Mouse (Mus musculus) embryonic facial prominence, embryonic 14.5 days (tissue): ENCODE data around the gene Syt16. TPM values are rescaled to one million over a fixed set of nuclear protein-coding genes. Genes with fewer than 3 reads are reported as not detected.
A peak's percentile ranks its signal among the peaks of the same experiment; 100 is the strongest.

Experiments used
- ATAC-seq: fragments of 200-750 bp; cut with Nextera tagmentation; 2 replicates; pipeline ENCODE4 v1.8.0; 2017; ENCODE audit warnings: low read depth, moderate number of reproducible peaks, moderate TSS enrichment
- DNase-seq: peaks from one replicate; pipeline ENCODE4 v3.0.0-alpha.2; 2015; ENCODE audit warnings: low spot score
- H3K27ac ChIP-seq: fragments of 300-500 bp; sonication (generic); replicated peaks from 2 replicates; pipeline ENCODE4 v1.5.1; 2014; ENCODE audit warnings: low read depth, mild to moderate bottlenecking, low read length, moderate library complexity
- H3K27me3 ChIP-seq: fragments of 300-500 bp; sonication (generic); replicated peaks from 2 replicates; pipeline ENCODE4 v1.6.1; 2014; ENCODE audit warnings: low read length; ENCODE audit not compliant: control insufficient read depth, insufficient read depth
- H3K36me3 ChIP-seq: fragments of 300-500 bp; sonication (generic); 2 replicates; pipeline ENCODE4 v1.6.1; 2014; ENCODE audit warnings: low read length, mixed read lengths; ENCODE audit not compliant: control insufficient read depth, insufficient read depth
- H3K4me1 ChIP-seq: fragments of 300-500 bp; sonication (generic); 2 replicates; pipeline ENCODE4 v1.6.1; 2014; ENCODE audit warnings: antibody characterized with exemption, low read length; ENCODE audit not compliant: control insufficient read depth, insufficient read depth
- H3K4me2 ChIP-seq: fragments of 300-500 bp; sonication (generic); 2 replicates; pipeline ENCODE4 v1.6.1; 2014; ENCODE audit warnings: low read depth, mild to moderate bottlenecking, low read length, moderate library complexity, mixed read lengths
- H3K4me3 ChIP-seq: fragments of 300-500 bp; sonication (generic); 2 replicates; pipeline ENCODE4 v1.5.1; 2014; ENCODE audit warnings: low read depth, mild to moderate bottlenecking, low read length
- H3K9ac ChIP-seq: fragments of 300-500 bp; sonication (generic); 2 replicates; pipeline ENCODE4 v1.6.1; 2014; ENCODE audit warnings: low read depth, mild to moderate bottlenecking, low read length, moderate library complexity, mixed read lengths
- H3K9me3 ChIP-seq: fragments of 300-500 bp; sonication (generic); 2 replicates; pipeline ENCODE4 v1.6.1; 2016; ENCODE audit warnings: low read length; ENCODE audit not compliant: control insufficient read depth
- WGBS: fragments of 180-500 bp; shearing (Covaris S2); extraction: QIAGEN DNeasy Blood & Tissue Kit; methylation state at CpG from one replicate; pipeline ENCODE4 v1.1.7; 2014; 5-methylcytosine and 5-hydroxymethylcytosine counted together
- polyA plus RNA-seq: library from polyadenylated mRNA; unstranded; fragments of >200 nt; fragmentation: Nextera tagmentation; extraction: Ambion mirVana; gene quantifications from 2 replicates; pipeline ENCODE4 v1.2.1, GENCODE M21; 2014

Syt16 gene
- polyA plus RNA-seq, 1 experiment from 2014 or later: 5.5 TPM

GRCm38 (mm10) chr12:74303418-74304294 lies 306.2 kb downstream of the Syt16 start:
- ATAC-seq (0 out of 2 replicates have a peak, but pooled peaks have one; percentile 62), DNase-seq (no peak)
- Histone ChIP-seq H3K36me3 (no peaks in the 10 kb centered on the region), H3K9ac (no peak overlapping the region), H3K9me3 (no peaks in the 10 kb centered on the region), H3K27me3 (no peaks in the 10 kb centered on the region), H3K4me1 (no peaks in the 10 kb centered on the region), H3K4me2 (no peak overlapping the region), H3K27ac (no peak overlapping the region), H3K4me3 (no peak overlapping the region)
- WGBS: 73% methylated on average over 9 of the region's 9 CpGs

DNA sequence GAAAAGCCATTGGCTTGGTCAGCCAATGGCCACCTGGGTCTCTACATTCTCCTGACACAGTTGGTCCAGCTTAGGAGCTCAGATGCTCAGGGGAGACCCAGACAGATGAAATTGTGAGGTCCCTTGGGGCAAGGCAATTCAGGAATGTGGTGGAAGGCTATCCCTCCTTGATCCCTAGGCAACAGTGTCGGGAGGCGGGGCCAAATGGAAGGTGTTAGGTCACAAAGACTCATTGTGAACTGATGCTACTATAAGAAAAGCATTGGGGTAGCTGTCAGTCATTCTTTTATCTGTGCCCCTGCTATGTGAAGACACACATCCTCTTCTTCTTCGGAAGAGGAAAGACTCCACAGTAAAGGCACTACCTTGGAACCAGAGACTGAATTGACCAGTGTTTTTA lies 315.1 kb downstream of the Syt16 start:
- DNase-seq (no peak), ATAC-seq (no peak)
- no peak overlapping the region for H3K27ac ChIP-seq
- no peak overlapping the region for H3K4me2 ChIP-seq
- no peaks in the 10 kb centered on the region for H3K4me1 ChIP-seq
- H3K9ac ChIP-seq: no peak overlapping the region
- no peaks in the 10 kb centered on the region for H3K27me3 ChIP-seq
- H3K36me3 ChIP-seq: no peaks in the 10 kb centered on the region
- H3K9me3 ChIP-seq: no peaks in the 10 kb centered on the region
- 77% methylated on average over 3 of the region's 3 CpGs for WGBS
- no peak overlapping the region for H3K4me3 ChIP-seq

DNA sequence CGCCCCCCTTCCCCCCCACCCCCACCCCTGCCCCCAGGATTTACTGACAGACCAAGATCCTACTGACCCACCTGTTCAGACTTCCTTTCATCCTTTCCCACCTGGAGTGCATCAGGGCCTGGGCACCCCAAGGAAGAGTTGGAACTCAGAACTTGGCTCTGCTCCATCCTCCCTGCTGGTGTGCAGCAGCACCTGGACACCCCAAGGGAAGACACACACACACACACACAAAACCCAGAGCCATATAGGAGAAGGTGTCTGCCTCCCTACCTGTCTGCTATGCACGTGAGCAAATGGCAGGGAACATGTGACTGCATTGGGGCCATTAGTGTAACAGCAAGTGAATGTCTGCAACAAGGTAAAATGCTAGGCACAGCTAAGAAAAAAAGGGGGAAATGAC lies 317.8 kb downstream of the Syt16 start:
- Histone ChIP-seq H3K4me2 (no peak overlapping the region), H3K9ac (no peak overlapping the region), H3K9me3 (no peaks in the 10 kb centered on the region), H3K27ac (no peak overlapping the region), H3K4me3 (no peak overlapping the region), H3K4me1 (no peaks in the 10 kb centered on the region), H3K27me3 (no peaks in the 10 kb centered on the region), H3K36me3 (no peaks in the 10 kb centered on the region)
- WGBS: 30% methylated on average over 2 of the region's 2 CpGs
- ATAC-seq: no peak
- DNase-seq: no peak

DNA sequence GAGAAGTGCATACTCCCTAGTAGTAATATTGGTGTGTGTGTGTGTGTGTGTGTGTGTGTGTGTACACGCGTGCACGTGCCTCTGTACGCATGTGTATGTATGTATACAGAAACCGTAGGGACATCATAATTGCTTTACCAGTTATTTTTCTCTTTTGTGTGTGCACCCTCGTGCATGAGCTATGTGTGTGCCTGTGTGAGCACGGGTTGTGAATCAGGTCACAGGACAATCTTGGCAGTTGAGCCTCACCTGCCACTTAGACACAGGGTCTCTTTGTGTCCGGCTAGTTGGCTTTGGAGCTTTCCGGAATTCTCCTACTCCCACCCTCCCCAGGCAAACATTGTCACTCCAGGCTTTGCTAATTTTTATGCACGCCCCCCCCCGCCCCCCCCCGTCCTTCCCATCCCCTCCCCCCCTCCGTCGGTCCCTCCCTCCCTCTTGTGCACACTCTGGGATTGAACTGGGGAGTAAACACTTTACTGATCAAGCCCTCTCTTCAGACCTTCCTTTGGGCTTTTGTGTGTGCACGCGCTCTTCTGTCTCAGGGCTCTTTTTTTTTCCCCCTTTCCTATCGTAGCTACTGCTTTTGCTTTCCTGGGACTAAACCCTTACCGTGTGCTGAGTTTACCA lies 319.0 kb downstream of the Syt16 start, which contains the start of gene Gm11042:
Gene Gm11042, minus strand, starts transcription at position 51 of the 630 bp plus-strand sequence.
- peak within 1 kb of the TSS; percentile 49 for H3K4me3 ChIP-seq
- no peaks in the 10 kb centered on the region for H3K27me3 ChIP-seq
- ATAC-seq (peak; percentile 68), DNase-seq (peak; percentile 26)
- H3K4me1 ChIP-seq: no peaks in the 10 kb centered on the region
- no peaks in the 10 kb centered on the region for H3K9me3 ChIP-seq
- WGBS: 27% methylated on average over 18 of the region's 18 CpGs
- peak within 1 kb of the TSS; percentile 61 for H3K4me2 ChIP-seq
- peak within 1 kb of the TSS; percentile 41 for H3K27ac ChIP-seq
- no peaks in the 10 kb centered on the region for H3K36me3 ChIP-seq
- H3K9ac ChIP-seq: peak within 1 kb of the TSS; percentile 67

GRCm38 (mm10) chr12:74316989-74317759 lies 319.7 kb downstream of the Syt16 start:
- H3K4me3 ChIP-seq: peak overlapping the region; percentile 49
- DNase-seq: peak; percentile 93
- ATAC-seq: peak; percentile 86
- H3K4me1 ChIP-seq: no peaks in the 10 kb centered on the region
- peak overlapping the region; percentile 41 for H3K27ac ChIP-seq
- H3K9ac ChIP-seq: peak overlapping the region; percentile 67
- H3K4me2 ChIP-seq: peak overlapping the region; percentile 61
- no peaks in the 10 kb centered on the region for H3K36me3 ChIP-seq
- H3K27me3 ChIP-seq: no peaks in the 10 kb centered on the region
- H3K9me3 ChIP-seq: no peaks in the 10 kb centered on the region
- WGBS: 13% methylated on average over 15 of the region's 15 CpGs

- DNase-seq: peak; percentile 81
- 14% methylated on average over 10 of the region's 10 CpGs for WGBS
- Histone ChIP-seq H3K4me2 (no peak overlapping the region), H3K4me1 (no peaks in the 10 kb centered on the region), H3K36me3 (no peaks in the 10 kb centered on the region), H3K27me3 (no peaks in the 10 kb centered on the region), H3K4me3 (no peak overlapping the region), H3K9ac (no peak overlapping the region), H3K9me3 (no peaks in the 10 kb centered on the region), H3K27ac (no peak overlapping the region)
- ATAC-seq: no peak
Observed at GRCm38 (mm10) chr12:74320318-74320717, 322.9 kb downstream of the Syt16 start.

DNA sequence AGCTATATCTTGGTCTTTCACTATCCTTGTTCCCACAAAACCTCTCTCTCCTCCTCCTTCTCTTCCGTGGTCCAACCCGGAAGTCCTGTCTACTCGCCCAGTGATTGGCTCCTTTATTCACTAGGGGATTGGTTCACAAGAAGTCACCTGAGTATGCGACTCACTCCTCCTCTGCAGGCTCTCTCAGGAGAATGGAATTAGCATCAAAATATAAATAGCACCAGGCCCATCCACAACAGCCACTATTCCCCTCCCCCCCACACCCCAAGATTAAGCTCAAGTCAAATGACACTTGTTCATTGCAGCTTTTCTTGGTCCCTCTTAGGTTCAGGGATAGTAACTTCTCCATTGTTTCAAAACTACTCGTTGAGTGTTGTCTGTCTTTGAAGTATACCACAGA lies 324.5 kb downstream of the Syt16 start:
- ATAC-seq: no peak
- H3K9me3 ChIP-seq: no peaks in the 10 kb centered on the region
- no peaks in the 10 kb centered on the region for H3K27me3 ChIP-seq
- no peaks in the 10 kb centered on the region for H3K4me1 ChIP-seq
- no peak for DNase-seq
- H3K27ac ChIP-seq: no peak overlapping the region
- H3K4me3 ChIP-seq: no peak overlapping the region
- H3K9ac ChIP-seq: no peak overlapping the region
- no peak overlapping the region for H3K4me2 ChIP-seq
- H3K36me3 ChIP-seq: no peaks in the 10 kb centered on the region
- 84% methylated on average over 5 of the region's 5 CpGs for WGBS
